Mouse (Mus musculus) lung, adult 2 months (tissue): Measurements from ENCODE around the gene Tomm20l.

Experiments
- CTCF ChIP-seq: fragments of 200-500 bp; IDR thresholded peaks from 2 replicates; pipeline ENCODE4 v1.5.1; 2011; ENCODE audit warnings: mild to moderate bottlenecking, low read length, control low read depth; ENCODE audit not compliant: insufficient read depth
- POLR2A ChIP-seq: fragments of 200-500 bp; IDR thresholded peaks from 2 replicates; pipeline ENCODE4 v1.6.1; 2011; ENCODE audit warnings: low read depth, mild to moderate bottlenecking, control low read depth, low read length, borderline replicate concordance; ENCODE audit errors: extremely low read depth

- TF ChIP-seq CTCF = no peak
- no peak for TF ChIP-seq POLR2A
Measured at GRCm38 (mm10) chr12:71148801-71149200, 37.6 kb downstream of the Tomm20l start.
